Mouse (Mus musculus) brain, embryonic 14.5 days (tissue): ENCODE data around the gene Ephb1. TPM values are rescaled to one million over a fixed set of nuclear protein-coding genes. Genes with fewer than 3 reads are reported as not detected.

ENCODE experiments used
- DNase-seq: peaks from one replicate; pipeline ENCODE4 v3.0.0-alpha.2; 2011; ENCODE audit warnings: low read depth
- CTCF ChIP-seq: fragments of 200-500 bp; IDR thresholded peaks from 2 replicates; pipeline ENCODE4 v1.5.1; 2012; ENCODE audit warnings: inconsistent platforms, mild to moderate bottlenecking, moderate library complexity, borderline replicate concordance; ENCODE audit not compliant: insufficient read depth, insufficient read length; ENCODE audit errors: extremely low read depth
- POLR2A ChIP-seq: fragments of 200-500 bp; IDR thresholded peaks from 2 replicates; pipeline ENCODE4 v1.6.1; 2012; ENCODE audit warnings: mild to moderate bottlenecking, inconsistent platforms, borderline replicate concordance; ENCODE audit not compliant: poor library complexity, insufficient read depth, insufficient read length, severe bottlenecking; ENCODE audit errors: extremely low read depth
- polyA plus RNA-seq: library from polyadenylated mRNA; depleted of rRNA; stranded (reverse); fragments of >200 nt; gene quantifications from 2 replicates; pipeline ENCODE4 v1.2.3, GENCODE M21; 2012

Gene Ephb1
- polyA plus RNA-seq, 1 experiment = 85.2 TPM

DNA sequence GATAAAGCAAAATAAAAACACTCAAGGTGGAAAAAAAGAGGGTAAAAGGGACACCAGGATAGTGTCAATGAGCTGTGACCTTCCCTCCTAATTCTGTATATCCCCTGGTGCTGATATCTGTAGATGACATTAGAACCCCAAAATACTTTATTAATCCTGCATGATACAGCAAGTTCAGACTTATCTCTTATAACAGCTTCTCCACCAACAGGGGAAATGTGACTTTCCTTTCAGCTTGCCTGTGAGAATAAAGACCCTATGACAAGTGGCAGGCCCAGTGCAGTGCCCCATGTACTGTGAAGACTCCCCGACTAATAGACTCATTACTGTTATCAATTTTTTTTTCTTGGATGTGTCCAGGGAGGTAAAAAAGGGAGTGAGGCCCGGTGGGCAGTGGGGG is 367.6 kb downstream of the Ephb1 start:
- TF ChIP-seq CTCF = no peak
- TF ChIP-seq POLR2A = no peak
- no peak for DNase-seq

DNA sequence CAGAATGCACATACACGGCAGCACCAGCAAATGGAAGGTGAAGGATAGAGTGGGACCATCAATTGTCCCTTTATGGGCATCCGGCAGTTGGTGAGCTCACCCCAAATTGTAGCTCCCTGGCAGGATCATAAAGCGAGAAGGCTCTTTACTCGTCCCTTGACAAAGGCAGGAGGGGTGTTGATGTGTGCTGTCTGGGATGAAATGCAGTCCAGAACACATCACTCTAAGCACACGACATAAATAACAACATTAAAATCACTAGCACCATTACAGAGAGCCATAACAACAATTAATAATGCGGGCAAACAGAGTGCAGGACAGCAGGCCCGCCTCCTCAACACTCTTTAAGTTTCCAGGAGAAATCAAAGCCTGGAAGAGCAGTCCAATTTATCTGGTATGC is 372.1 kb downstream of the Ephb1 start:
- TF ChIP-seq POLR2A = no peak
- TF ChIP-seq CTCF = no peak
- DNase-seq = no peak

DNA sequence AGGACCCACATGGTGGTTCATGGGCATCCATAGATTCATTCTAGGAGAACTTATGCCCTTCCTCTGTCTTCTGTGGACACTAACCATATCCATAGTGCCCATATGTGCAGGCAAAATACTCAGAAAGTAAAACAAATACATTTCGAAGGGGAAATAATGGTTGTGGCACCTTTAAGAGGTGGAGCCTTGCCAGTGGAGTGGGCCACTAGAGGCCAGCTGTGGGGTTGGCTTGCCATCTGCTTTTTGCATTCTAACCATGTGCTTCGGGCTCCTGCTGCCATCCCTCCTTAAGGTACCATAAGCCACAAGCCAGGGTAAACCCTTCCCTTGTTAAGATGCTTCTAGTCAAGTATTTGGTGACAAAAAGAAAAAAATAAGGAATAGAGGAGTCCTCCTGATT is 373.3 kb downstream of the Ephb1 start:
- peak; percentile 36 for DNase-seq
- TF ChIP-seq POLR2A (no peak), CTCF (no peak)

DNA sequence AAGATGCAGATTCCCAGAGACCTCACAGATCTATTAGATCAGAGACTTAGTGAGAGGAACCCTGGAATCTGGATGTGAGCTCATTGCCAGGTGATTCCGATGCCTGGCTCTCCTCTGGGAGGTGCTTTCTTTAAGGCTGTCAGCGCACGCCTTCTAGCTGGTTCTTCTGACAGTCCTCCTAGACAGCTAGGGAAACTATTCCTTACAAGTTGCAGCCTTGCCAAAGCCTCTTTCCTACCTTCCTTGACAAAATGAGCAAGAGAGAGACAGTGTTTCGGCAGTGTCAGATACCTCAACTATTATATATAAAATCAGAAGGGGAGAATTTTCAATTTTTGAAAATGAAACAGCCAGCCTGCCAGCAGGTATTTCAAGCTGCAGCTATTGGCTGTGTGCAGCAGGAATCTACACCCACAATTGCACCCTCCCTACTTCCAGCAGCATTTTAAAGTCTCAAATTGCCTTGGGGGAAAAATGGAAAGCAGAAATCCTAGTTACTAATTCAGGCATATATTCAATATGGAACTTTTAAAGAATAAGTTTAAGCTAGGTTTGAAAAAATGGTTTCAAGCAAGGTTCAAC is 377.5 kb downstream of the Ephb1 start:
- no peak for TF ChIP-seq POLR2A
- no peak for TF ChIP-seq CTCF
- no peak for DNase-seq

DNA sequence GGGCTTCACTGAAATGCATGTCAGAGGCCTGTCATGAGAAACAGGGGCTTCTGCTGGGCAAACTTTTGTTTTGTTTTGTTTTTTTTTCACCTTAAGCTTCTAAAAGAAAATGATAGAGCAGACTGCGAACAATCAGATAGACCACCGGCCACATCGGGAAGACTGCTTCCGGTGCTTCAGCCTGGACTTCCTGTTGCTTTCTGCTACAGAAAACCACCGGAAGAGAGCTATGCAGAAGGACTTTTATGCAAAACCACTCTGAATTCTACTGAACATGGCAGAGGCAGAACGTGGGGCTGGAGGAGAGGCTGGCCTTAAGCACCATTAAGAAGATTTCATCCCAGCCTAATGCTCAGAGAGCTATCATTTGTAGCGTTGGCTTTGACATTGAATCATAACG is 382.2 kb downstream of the Ephb1 start:
- no peak for DNase-seq
- TF ChIP-seq CTCF (no peak), POLR2A (no peak)

DNA sequence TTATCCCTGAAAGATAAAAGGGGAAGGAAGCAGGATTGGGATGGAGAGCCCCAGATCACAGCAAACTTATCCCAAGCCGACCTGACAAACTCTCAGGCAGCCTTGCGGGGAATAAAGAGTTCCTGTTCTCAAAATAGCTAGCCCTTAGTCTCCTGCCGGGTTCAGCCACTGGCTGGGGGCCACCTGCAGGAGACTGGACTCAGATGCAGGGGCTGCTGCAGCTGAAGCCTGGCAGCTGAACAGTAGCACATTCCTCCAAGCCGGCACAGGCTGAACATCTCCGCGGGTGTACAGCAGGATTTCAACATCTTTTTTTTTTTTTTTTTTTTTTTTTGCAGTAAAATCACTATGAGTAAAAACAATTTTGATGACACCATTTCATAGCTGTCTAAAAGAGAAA is 382.7 kb downstream of the Ephb1 start:
- TF ChIP-seq POLR2A (no peak), CTCF (no peak)
- peak; percentile 46 for DNase-seq

DNA sequence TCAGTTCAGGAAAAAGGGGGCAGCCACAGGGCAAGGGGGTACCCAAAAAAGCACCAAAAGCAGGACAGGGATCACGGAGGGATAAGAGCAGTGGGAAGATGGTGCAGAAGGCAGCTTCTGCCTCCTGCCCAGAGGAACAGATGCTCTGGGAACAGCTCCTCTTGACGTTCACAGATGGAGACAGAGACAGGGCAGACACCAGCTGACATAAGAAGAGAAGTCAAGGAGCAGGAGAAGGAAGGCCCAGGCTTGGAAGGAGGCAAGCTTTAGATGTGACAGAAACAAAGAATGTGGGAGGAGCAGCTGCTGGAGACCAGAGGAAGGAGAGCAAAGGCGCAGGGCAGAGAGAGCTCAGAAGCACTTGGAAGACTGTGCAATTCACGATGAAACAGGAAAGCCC is 398.3 kb downstream of the Ephb1 start:
- TF ChIP-seq CTCF = no peak
- no peak for TF ChIP-seq POLR2A
- peak; percentile 50 for DNase-seq

DNA sequence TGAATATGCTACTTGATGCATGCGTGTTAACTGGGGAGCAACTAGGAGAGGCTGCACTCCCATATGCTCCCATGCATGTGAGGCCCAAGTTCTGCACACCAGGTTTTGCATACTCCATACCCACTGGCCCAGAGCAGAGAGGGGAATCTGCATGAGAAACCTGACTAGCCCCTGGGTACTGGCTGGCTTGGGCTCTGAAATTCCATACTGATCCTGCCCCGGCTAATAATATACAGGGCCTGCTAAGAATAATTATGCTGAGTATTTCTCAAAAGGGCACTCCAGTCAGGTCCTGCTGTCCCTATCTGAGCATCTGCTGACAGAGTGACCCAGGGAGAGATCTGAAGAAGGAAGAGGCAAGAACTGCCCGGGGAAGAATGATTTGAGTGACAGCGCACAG is 400.0 kb downstream of the Ephb1 start:
- TF ChIP-seq POLR2A (no peak), CTCF (no peak)
- no peak for DNase-seq

DNA sequence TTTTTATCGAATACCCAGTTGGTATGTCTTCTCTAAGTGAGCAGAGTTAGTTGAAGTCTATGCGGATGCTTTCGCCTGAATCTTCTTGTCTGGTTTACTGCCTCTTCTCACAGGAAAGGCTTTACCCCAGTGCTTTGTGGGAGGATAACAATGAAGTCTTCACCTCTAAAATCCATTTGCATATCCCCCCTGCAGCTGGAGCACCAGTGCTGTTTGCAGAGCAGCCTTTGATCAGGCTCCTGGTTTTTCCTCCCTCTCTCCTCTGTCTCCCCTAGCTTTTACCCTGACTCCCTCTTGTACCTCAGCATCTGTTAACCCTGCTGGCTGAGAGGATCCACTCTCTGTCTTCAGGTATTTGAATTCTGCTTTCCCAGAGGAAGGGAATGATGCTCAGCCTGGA is 404.4 kb downstream of the Ephb1 start:
- TF ChIP-seq POLR2A (no peak), CTCF (no peak)
- DNase-seq = peak; percentile 65

DNA sequence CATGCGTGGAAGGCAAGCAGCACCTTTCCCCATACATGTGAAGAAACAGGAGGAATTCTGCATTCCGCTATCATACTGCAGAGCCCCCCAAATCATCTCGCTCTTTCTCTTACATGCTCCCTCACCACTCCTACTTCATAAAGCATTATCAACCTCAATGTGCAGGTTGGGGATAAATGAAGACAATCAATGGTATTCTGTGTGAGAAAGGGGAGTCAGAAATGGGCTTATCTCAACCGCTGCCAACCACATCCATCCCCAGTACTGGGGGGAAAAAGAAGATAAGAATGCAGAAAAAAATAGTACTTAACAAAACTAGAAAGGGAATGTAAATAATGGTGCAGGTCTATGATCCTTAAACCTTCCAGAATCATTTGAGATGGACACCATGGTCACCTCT is 408.7 kb downstream of the Ephb1 start:
- no peak for DNase-seq
- no peak for TF ChIP-seq CTCF
- no peak for TF ChIP-seq POLR2A

DNA sequence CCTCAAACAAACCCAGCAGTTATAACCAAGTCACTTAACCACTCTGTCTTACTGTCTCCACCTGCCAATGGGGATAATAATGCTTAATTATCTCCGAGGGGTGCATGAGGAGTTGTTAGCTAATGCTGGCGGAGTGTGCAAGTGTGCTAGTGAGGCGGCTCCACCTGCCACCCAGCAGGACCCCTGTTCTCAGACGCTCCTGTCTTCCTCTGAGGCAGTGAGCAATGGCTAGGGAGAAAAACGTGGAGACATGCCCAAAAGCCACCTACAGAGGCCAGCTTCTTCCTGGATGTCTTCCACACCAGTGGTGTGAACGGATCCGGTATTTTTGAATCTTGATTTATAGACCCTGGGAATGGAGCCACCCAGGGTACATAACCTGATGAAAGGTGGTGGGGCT is 409.2 kb downstream of the Ephb1 start:
- DNase-seq = peak; percentile 69
- TF ChIP-seq POLR2A = no peak
- TF ChIP-seq CTCF = no peak

DNA sequence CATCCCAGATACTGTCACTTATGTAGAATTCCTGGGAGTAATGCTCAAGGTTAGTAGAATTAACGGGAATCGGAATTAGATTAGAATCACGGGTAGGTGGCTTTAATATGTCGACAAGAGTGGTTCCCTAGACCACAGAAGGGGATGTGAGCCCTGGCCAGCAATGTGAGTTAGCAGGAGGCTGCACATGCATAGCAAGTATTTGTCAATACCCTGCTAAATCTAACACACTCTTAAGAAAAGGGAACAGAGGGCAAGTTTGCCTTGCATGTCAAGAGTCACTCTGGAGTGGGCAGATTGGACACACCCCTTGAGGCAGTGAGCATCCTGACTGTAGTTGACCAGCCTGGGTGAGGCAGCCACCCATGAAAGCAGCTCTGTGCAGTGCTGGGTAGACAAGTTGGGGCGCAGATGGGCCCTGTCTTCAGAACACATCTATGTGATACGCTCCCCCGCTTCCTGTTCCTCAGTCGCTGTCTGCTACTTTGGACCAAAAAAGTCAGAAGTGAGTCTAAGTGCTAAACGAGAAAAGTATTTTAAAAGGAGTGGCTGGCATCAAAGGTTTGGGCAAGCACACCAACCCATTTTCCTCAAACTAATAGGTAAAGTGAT is 412.3 kb downstream of the Ephb1 start:
- DNase-seq = no peak
- TF ChIP-seq POLR2A = no peak
- TF ChIP-seq CTCF = no peak

DNA sequence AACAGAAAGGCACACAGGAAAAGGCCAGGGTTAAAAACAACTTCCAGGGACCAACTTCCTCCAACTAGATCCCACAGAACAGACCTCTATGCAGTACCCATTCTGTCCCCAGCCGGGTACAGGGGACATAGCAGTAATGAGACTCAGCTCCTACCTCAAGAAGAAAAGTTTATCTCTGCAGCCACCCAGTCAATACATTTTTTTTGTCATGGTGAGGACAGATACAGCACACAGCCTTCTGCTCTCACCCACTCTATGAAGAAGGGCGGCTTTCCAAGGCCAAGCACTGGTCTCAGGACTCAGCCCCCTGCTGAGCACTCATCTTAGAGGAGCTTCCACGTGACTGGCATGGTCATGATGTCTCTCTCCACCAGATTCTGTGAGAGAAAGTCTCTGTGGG is 414.3 kb downstream of the Ephb1 start:
- DNase-seq = no peak
- TF ChIP-seq CTCF (no peak), POLR2A (no peak)

DNA sequence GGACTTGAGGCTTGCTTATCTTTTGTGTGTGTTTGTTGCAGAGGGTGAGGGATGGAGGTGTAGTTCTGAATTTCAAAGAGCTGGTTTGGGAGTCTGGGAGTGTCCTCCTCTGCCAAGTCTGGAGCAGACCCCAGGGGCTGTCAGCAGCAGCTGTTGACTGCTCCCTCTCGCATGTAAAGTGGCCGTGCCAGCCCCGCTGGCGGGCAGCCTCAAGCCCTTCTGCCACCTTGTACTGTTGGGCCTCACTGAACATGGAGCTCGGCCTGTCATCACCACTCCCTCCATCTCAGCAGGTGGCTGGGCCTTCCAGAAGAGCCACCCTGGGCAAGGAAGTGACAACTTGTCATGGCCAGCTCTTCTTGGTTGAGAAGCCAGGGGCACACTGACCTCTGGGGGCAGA is 415.5 kb downstream of the Ephb1 start:
- DNase-seq = peak; percentile 87
- TF ChIP-seq CTCF (no peak), POLR2A (no peak)
